Mouse (Mus musculus) R1 (cell line): ENCODE data around the gene Ino80.
"Not testable (repeated sequence)": the region's sequence is repeated elsewhere in the genome, so short reads cannot be mapped to it uniquely, and the experiment has no call there.

Source experiments
- DNase-seq: peaks from one replicate; pipeline ENCODE4 v3.0.0-alpha.2; 2018; ENCODE audit warnings: low read depth, low spot score

Gene Ino80

GRCm38 (mm10) chr2:119477571-119478396 is at the start of gene Ino80:
Gene Ino80, minus strand, starts transcription at chr2:119477687.
- peak; percentile 100 for DNase-seq

- DNase-seq: no peak
Observed at GRCm38 (mm10) chr2:119525422-119525821, 47.9 kb upstream of the Ino80 start.

- DNase-seq: no peak
Observed at GRCm38 (mm10) chr2:119523836-119524235, 46.3 kb upstream of the Ino80 start.

- DNase-seq: no peak
Observed at GRCm38 (mm10) chr2:119520550-119520949, 43.1 kb upstream of the Ino80 start.

- DNase-seq: no peak
Observed at GRCm38 (mm10) chr2:119516811-119517210, 39.3 kb upstream of the Ino80 start.

- no peak for DNase-seq
Observed at GRCm38 (mm10) chr2:119514026-119514522, 36.6 kb upstream of the Ino80 start.

- DNase-seq: peak; percentile 70
Observed at GRCm38 (mm10) chr2:119512292-119512691, 34.8 kb upstream of the Ino80 start.

- DNase-seq: no peak
Observed at GRCm38 (mm10) chr2:119510856-119511255, 33.4 kb upstream of the Ino80 start.

GRCm38 (mm10) chr2:119508518-119508917 is 31.0 kb upstream of the Ino80 start:
- not testable (repeated sequence) for DNase-seq

GRCm38 (mm10) chr2:119507108-119507507 is 29.6 kb upstream of the Ino80 start:
- peak; percentile 70 for DNase-seq

GRCm38 (mm10) chr2:119500965-119501652 is 23.6 kb upstream of the Ino80 start:
- no peak for DNase-seq

GRCm38 (mm10) chr2:119498859-119499258 is 21.4 kb upstream of the Ino80 start:
- no peak for DNase-seq

- no peak for DNase-seq
Observed at GRCm38 (mm10) chr2:119496082-119496481, 18.6 kb upstream of the Ino80 start.

GRCm38 (mm10) chr2:119491953-119492352 is 14.5 kb upstream of the Ino80 start:
- no peak for DNase-seq

GRCm38 (mm10) chr2:119486488-119486887 is 9.0 kb upstream of the Ino80 start:
- DNase-seq: peak; percentile 98

- no peak for DNase-seq
Observed at GRCm38 (mm10) chr2:119482307-119482706, 4.8 kb upstream of the Ino80 start.

- no peak for DNase-seq
Observed at GRCm38 (mm10) chr2:119478397-119478749, 886 bp upstream of the Ino80 start.

- peak; percentile 88 for DNase-seq
Observed at GRCm38 (mm10) chr2:119476621-119477391, 681 bp downstream of the Ino80 start.

- DNase-seq: no peak
Observed at GRCm38 (mm10) chr2:119476166-119476565, 1.3 kb downstream of the Ino80 start.

GRCm38 (mm10) chr2:119463945-119464344 is 13.5 kb downstream of the Ino80 start:
- peak; percentile 99 for DNase-seq

GRCm38 (mm10) chr2:119463114-119463775 is 14.2 kb downstream of the Ino80 start:
- DNase-seq: peak; percentile 90
